Mouse (Mus musculus) adipocyte (in vitro differentiated cells): ENCODE results near the gene Sox13.
A peak's percentile ranks its signal among the peaks of the same experiment; 100 is the strongest.
"Not testable (repeated sequence)": the region's sequence is repeated elsewhere in the genome, so short reads cannot be mapped to it uniquely, and the experiment has no call there.

Experiments used
- DNase-seq: peaks from one replicate; pipeline ENCODE4 v3.0.0-alpha.2; 2016; ENCODE audit warnings: low spot score

Gene Sox13

DNA sequence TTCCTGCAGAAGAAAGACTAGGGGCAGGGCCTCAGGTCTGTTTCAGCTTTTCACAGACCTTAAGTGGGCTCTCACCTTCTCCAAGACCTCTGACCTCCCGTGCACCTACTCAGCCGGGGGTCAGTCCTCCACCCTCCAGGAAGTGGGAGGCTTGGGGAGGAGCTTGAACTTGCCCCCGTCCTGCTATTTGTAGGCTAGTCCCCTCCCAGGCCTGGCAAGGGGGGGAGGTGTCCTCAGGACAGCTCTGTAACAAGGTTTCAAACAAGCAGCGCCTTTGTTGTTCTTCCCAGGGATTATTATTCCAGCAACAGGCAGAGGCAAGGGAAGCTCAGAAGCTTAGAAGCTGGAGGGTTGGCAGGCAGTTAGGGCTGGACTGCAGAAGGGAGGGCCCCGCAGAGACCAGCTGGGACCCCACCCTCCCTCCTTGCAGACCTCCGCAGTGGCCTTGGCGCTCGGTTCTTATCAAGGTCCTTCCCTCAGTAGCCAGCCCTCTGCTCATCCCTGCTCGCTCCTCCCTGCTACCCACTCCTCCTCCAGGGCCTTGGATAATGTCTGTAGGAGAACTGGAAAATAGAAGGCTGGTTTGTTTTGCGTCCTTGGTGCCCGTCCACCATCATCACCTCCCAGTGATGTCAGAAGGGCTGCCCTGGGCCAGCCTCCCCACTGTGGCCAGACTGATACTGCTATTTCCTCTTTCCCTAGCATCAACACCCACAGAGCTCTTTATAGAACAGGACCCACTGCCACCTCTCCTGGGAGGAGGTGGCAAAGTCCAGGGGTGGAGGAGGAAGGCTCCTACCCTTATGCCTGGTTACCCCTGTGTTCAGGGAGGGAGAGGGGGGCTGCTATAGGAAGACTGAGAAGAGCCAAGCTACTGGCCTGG, 56.3 kb downstream of the Sox13 start:
- no peak for DNase-seq

DNA sequence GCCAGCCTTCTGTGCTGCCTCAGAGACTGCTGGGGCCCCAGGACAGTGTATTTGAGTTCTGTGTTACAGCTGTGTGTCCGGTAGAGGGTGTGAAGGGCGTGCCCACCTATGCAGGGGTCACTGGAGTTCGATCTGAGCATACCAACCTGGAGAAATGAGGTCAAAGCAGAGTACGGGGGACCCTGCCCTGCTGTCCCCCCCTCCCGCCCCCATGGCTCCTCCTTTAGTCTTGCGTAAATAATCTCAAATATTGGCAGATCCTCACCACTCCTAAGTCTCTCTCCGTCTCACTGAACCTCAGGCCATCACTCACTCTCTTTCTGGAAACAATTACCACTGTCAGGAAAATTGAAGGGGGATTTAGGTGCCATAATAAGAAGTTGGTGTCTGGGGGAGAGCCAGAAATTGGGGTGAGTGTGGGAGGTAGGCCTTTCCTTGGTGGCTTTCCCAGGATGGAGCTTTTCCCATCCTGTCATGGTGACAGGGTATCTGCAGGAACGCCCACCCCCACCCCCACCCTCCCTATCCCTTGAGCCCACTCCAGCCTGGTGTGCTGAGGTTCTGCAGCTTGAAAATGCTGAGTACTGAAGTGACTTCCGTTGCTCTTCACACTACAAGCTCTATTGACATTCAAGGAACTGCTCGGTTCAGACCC, 57.1 kb downstream of the Sox13 start:
- no peak for DNase-seq

DNA sequence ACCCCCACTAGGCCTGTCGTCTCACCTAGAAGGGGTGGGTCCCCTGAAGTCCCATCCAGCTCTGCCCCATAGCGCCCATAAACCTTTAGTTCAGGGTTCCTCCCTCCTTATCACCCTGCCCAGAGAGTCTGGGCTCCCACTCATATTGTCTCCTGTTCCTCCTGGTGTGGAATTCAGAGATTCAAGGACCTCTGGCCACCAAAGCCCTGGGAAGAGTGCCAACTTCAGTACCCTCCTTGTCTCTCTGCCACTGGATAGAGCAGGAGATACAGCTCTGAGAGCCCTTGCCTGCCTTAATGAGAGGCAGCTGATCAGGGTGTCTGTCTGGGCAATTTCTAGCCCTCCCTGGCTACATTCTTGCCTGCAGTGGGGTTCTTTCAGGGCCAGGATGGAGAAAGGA, 59.3 kb downstream of the Sox13 start:
- DNase-seq = peak; percentile 18

DNA sequence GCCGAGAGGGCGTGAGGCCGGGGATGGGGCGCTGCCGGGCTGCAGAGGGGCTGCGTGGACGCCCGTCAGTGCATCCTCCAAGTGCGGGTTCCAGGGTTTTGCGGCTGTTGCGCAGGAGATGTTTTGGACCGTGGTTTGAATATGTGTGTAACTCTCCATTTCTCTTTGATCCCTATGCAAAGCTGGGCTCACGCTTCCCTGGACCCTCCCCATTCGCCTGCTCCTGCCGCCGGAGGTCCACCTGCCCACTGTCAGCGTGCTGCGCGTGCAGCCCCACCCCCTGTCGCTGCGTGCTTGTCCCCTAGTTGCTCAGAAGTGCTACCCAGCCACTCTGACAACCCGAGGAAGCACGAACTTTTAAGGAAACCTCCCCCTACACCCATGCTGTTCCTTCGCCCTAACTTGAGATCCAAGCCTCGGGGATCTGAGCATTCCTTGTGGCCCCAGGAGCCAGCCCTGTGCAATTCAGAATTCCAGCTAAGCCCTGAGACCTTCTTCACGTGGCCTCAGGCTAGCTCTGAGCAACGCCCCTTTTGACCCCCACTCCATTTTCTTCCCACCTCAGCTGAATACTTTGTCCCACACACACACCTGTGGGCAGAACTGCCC, 60.1 kb downstream of the Sox13 start:
- no peak for DNase-seq

DNA sequence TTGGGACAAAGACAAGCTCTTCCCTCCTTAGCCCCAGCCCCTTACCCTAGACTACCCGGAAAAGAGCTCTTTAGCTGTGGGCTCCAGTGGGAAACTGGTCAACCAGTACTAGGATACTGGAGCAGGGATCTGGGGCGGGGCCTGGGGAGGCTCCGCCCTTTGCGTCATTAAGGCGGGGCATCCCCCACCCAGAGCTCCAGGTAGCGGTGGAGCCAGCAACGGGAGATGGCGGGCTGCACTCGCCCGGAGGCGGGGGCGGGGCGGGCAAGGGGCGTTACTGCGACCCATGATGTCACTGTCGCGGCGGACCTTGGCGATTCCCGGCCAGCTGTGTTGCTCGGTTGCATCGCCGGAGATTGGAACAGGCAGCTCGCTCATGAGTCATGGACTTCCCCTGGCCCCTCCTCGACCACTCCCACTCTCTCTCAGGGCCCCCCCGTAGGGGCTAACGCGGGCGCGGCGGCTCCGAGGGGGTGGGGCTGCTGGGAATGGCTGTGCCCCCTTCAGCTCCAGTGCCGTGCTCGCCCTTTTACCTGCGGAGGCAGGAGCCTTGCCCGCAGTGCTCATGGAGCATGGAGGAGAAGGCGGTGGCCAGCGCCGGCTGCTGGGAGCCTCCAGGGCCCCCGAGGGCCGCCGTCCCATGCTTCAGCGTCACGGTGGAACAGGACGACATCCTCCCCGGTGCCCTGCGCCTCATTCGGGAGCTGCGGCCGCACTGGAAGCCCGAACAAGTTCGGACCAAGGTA, 60.7 kb downstream of the Sox13 start, which contains the start of gene Etnk2:
TSS of gene Etnk2 (plus strand) at position 297 of the 746 bp plus-strand sequence.
- DNase-seq = no peak

DNA sequence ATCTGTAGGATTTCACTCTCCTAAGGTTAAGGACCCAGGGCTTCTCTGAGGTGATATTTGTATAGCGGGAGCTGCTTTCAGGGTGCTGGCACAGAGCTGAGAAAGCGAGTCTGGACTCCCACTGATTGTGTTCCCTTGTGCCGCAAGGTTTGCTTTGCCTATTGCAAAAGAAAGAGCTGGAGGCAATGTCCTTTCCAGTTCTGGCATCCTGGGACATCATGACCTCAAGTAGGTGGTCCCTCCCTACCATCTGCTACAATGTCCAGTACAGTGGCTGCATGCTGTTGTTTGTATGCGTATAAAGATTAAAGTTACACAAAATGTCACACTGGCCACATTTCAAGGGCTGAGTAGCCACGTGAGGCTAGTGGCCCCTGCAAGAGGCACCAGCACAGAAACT, 62.1 kb downstream of the Sox13 start:
- DNase-seq = no peak

DNA sequence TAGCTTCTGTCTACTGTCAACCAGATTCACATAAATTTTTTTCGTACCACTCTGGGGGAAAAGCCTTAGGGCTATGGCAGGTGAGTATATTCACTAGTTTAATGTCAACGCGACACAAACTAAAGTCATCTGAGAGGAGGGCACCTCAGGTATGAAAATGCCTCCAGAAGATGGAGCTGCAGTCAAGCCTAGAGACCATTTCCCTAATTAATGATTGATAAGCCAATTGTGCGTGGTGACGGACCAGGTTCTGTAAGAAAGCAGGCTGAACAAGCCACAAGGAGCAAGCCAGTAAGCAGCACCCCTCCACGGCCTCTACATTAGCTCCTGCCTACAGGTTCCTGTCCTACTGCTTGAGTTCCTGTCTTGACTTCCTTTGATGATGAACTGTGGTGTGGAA, 63.2 kb downstream of the Sox13 start:
- DNase-seq = no peak

DNA sequence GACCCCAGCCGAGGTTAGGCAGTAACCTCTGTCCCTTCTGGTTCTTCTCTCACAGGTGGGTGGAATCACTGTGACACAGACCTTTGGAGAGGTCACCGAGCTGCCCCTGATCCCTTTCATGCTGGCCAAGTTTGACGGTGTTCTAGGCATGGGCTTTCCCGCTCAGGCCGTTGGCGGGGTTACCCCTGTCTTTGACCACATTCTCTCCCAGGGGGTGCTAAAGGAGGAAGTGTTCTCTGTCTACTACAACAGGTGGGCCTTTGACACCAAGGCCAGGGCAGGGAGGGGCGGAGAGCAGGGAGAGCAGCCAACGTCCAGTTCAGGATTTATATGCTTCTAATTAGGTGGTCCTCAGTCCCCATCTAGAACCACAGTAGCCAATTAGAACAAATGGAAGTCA, 67.8 kb downstream of the Sox13 start:
- DNase-seq = no peak

DNA sequence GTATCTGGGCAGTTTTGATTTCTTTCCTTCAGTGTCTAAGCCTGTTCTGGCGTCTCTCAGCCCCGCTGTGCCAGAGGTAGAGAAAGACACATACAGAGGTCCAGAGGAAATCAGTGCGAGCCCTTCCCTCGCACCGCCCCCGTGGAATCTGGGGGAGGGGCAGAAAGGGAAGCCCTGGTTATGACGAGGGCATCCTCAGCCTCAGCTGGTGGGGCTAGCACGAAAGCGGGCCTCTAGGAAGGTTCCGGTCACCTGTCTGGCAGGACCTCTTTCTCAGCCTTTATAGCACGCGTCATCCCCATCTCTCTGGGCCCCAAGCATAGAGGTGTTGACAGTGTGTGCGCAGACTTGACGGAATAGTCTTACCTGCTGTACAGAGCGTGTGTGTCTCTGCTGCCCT, 68.3 kb downstream of the Sox13 start:
- DNase-seq = no peak

DNA sequence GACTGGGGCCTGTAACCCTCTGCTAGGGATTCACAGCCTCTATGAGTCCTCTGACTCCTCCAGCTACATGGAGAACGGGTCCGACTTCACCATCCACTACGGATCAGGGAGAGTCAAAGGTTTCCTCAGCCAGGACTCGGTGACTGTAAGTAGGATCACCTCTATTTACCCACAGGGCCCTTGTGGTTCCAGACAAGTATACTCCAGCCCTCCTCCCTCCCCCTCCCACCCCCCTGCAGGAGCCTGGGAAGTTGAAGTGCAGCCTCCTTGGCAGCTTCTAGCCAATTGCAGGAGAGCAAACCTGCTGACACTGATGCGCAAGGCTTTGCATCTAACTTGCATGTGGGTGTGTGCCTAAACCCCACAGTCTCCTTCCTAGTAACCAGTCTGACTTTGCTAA, 68.7 kb downstream of the Sox13 start:
- no peak for DNase-seq

DNA sequence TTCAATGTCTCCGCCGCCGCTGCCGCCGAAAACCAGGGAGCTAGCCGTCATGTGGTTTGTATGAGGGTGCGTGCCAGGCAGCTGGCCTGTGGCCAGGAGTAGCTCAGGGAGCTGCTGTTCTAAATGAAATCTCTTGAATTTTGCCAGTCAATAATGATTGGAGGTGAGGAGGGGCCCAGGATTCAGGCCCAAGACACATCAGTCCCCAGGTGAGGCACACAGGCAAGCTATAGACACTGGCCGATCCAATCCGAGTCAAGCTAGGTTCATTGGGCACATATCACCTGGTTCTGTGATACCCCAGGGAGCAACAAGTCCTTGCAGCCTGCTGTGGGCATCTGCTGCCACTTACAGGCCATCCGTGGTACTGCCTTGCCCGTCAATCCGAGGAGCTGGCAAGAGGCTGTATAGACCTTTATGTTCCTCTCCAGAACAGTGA, 70.8 kb downstream of the Sox13 start:
- peak; percentile 54 for DNase-seq

DNA sequence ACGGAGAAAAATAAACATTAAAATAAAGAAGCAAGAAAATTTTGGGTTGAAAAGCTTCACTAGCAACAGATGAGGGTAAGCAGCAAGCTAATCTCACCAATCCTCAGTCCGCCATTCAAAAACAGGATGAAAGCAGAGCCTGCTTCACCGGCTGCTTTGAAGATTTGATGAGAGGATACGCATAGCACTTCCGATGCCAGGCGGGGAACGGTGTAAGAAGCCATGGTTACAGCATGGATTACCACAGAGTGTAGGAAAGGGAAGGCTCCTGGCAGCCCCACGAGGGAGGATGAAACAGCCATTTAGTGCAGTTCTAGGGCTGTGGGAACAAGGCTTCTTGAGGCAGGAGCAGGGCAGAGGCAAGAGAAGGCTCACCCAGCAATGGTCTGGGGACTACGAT, 72.4 kb downstream of the Sox13 start:
- DNase-seq = no peak

DNA sequence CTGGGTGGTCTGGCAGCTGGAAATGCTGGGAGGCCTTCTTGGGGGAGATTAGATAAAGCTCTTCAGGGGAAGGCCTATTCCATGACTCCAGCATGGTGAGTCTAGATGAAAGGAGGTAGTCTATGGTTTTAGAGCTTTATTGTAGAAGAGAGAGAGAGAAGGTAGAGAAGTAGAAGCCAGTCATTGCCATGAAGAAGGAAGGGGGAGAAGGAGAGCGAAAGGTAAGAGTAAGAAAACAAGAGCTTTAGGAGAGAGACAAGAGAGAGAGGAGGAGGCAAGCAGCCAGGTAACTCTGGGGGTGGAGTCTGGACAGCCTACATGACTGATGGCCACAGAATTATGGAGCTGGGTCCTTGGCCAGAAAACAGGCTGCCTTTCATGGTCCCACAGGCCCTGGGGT, 74.0 kb downstream of the Sox13 start, which contains the start of gene Ren1:
TSS of gene Ren1 (plus strand) at position 301 of the 400 bp plus-strand sequence.
- DNase-seq = no peak

DNA sequence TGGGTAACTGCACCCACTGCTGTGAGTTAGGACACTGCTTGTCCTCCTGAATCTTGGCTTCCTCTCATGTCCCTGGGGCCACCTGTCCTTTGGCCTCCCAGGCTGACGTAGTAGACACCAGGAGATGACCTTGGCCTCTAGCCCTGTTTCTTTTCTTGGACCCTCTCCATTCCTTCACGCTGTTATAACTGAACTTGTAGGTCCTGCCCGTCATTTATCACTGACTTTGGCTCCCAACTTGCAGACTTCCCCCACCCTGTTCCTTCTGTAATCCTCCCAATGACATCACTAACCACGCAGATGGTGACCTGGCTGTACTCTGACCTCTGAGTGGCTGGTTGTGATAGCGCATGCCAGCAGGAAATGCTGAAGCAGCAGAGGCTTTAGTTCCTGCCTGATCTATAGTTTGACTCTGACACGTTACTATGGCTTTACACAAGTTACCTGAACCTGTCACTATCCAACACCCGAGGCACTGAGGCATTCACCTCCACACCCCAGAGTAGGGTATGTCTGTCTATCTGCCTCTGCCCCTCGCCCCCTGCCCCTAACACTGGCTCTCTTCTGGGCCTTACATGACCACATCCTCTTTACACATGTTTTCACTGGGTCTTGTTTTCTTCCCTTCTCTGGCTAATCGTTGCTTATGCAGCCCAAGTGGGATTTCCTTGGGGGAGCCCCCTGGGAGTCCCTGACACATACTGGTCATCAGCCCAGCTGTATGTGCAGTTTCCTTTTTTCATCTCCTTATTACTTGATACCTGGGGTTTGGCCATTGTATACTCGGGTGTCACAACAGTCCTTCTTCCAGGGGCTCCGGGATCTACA, 76.3 kb downstream of the Sox13 start:
- no peak for DNase-seq

DNA sequence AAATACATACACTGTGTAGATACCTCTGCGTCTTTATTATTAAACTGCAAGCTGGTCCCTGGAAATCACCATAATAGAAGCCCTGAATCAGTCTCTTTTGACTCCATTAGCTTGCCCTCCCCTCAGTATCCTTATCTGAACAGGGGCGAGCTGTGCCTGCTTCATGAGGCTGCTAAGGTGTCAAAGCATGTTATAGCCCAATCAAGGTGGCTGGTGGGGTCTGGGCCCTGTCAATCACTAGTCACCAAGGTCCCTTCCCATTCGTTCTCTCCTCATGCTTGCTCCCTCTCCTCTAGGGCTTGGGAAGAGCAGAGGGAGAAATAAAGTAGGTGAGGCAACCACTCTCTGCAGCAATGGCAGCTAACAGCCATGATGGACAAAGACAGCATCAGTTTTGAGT, 77.0 kb downstream of the Sox13 start:
- DNase-seq = no peak

DNA sequence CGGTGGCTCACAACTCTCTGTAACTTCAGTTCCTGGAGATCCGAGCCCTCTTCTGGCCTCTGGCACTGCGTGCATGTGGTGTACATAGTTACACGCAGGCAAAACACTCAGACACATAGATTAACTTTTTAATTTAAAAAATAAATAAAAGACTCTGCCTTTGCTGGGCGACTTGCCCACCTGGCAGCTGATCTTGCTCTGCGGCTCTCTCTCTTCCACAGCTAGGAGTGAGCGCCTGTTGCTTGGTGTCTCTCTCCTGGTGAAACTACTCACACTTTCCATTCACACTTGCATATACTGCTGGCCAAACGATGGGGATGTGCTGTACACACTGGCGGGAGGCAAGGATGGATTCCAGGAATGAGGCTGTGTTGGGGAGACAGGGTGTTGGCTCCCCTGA, 77.6 kb downstream of the Sox13 start:
- DNase-seq = no peak

DNA sequence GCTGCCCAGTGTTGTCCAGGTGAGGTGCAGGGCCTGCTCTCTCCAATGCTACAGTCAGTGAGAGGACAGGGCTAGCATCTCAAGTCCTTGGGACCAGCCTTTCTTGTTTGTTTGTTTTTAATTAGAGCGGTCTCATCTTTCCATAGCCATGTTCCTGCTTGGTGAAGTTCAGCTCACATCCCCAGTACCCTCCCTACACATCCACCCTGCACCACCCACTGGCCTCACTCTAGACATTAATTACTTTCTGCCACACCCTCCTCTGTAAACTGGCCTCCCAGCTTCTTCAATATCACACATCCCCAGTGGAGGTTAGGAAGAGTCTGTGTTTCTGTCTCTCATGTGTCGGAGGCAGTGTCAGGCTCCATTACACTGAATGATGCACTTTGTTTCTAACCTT, 79.8 kb downstream of the Sox13 start:
- DNase-seq = no peak

DNA sequence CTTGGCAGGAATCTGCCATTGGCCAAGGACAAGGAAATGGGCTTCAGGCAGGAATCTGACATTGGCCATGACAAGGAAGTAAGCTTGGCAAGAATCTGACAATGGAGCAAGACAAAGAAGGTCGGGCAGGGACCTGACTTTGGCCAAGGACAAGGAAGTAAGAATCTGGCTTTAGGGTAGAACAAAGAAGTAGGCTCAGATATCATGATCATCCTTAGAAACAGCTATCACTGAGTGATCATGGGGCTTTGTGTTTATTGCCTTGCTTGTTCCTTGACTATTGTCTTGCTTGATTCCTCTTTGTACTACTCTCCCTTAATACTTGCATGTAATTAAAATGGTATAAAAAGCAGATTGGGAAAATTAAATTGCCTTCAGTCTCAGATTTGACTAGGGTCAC, 83.8 kb downstream of the Sox13 start:
- DNase-seq = not testable (repeated sequence)

DNA sequence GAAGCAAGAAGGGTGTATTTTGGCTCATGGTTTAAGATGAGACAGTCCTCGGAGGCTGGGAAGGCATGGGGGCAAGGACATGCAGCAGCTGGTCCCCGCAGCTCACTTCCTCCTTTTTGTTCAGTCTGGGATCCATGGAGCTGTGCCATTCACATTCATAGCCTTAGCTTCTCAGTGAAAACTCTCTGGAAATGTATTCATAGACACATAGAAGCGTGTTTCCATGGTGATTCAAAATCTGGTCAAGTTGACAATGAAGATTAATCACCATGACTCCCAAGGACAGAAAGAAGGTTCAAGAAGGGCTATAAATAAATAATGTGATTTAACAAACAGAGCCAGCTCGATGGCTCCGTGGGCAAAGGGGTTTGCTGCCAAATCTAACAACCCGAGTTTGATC, 90.2 kb downstream of the Sox13 start:
- DNase-seq = no peak

DNA sequence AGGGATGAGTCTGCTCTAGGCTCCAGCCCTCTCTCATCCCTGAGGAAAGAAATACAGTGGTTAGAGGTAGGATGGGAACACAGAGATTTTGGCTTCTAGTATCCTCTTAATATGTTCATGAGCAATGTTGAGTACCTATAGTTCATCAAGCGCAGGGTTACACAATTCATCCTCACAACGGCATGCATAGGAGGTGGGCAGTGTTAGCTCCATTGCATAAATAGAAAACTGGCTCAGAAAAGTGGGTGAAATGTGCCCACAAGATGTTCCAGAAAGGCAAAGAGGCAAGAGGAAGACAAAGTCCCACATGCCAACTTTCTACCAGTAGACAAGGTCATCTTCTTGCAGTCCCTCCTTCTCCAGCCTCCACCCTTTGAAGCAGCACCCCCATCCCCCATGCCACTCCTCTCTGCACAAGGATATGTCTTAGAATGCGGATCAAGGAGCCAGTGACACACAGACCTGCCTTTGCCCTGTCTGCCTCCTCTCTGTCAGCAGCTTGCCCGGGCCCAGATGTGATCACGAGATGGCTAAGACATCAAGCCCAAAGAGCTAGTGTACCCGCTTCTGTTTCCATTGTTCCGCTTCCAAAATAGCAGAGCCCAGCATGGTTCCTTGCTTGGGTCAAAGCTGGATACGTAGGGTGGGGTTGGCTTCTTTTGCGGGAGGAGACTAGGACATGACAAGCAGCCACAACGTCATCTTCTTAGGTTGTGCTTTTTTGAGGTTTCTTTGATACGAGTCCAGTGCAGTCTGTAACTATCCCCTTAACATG, 91.3 kb downstream of the Sox13 start:
- no peak for DNase-seq
